Comparison of ENCODE assay signal across 15 mouse cellular contexts in the genomic region with DNA sequence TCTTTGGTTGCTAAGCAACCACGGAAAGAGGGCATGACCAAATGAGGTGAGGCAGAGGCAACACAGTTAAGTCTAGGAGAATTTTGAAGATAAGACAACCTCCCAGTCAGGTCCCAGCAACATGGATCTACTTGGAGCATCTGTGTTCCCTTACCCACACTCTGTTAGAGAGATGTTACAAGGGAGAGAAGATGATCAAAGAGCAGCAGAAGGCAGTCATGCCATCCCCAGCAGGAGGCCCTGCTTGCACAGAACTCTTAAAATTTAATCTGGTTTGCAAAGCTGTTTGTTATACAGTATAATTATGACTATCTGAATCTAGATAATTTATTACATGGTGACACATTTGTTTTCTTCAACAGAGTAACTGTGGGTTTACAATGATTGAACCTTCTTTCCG. TPM values are rescaled to one million over a fixed set of nuclear protein-coding genes. Genes with fewer than 3 reads are reported as not detected.
"Had no signal": no experiment of that assay in that cellular context is flagged by ENCODE, and none has a peak within 500 bp of the region (broad histone marks: within the 10 kb centered on the region; RNA-seq: fewer than 3 reads in every experiment).

No protein-coding gene starts in this region.

- H3K4me1 ChIP-seq: limb, embryonic 15.5 days; liver, embryonic 12.5 days; megakaryocyte, embryonic 14.5 days; neural tube, embryonic 13.5 days had no signal

- H3K27ac ChIP-seq: limb, embryonic 15.5 days; liver, embryonic 12.5 days; macrophage; neural tube, embryonic 13.5 days had no signal

- H3K27me3 ChIP-seq: limb, embryonic 15.5 days; liver, embryonic 12.5 days; megakaryocyte, embryonic 14.5 days; neural tube, embryonic 13.5 days had no signal

- H3K4me2 ChIP-seq: limb, embryonic 15.5 days; liver, embryonic 12.5 days; lung, embryonic 14.5 days; midbrain, embryonic 11.5 days; neural tube, embryonic 13.5 days had no signal

- DNase-seq: kidney, postnatal 14 days; lung, embryonic 14.5 days; lung, postnatal 10 days; retina, postnatal 1 day; right cerebral cortex, postnatal 4 days; spleen, adult 18-20 months; thymus, adult 18-20 months; thymus, postnatal 14 days had no signal

- H3K9ac ChIP-seq: limb, embryonic 15.5 days; liver, embryonic 12.5 days; lung, embryonic 14.5 days; neural tube, embryonic 13.5 days had no signal

- H3K36me3 ChIP-seq: limb, embryonic 15.5 days; liver, embryonic 12.5 days; neural tube, embryonic 13.5 days had no signal

- ATAC-seq: liver, embryonic 12.5 days; midbrain, embryonic 16.5 days had no signal

- H3K9me3 ChIP-seq: limb, embryonic 15.5 days; liver, embryonic 12.5 days; megakaryocyte, embryonic 14.5 days; neural tube, embryonic 13.5 days had no signal

- H3K4me3 ChIP-seq: limb, embryonic 15.5 days; liver, embryonic 12.5 days; megakaryocyte, embryonic 14.5 days; neural tube, embryonic 13.5 days had no signal

RNA-seq across cellular contexts. Expression of a gene that starts 18.2 kb away (rescaled TPM):
- polyA plus RNA-seq: macrophage had no signal
